Mouse (Mus musculus): ENCODE data around the gene Hoxa10. TPM values are rescaled to one million over a fixed set of nuclear protein-coding genes. Genes with fewer than 3 reads are reported as not detected.

Gene Hoxa10
- polyA plus RNA-seq, 1 experiment from 2014 or later: 0.17 TPM

- Histone ChIP-seq H3K9me3 (no peaks in the 10 kb centered on the region), H3K4me3 (no peak overlapping the region), H3K4me2 (no peak overlapping the region), H3K4me1 (peaks cover 13% of the 10 kb centered on the region), H3K27me3 (peaks cover 98% of the 10 kb centered on the region), H3K9ac (no peak overlapping the region), H3K36me3 (no peaks in the 10 kb centered on the region), H3K27ac (no peak overlapping the region)
- ATAC-seq (ENCODE audit: borderline replicate concordance, extremely low read depth, low FRiP score, low TSS enrichment): no peak
- WGBS: 5% methylated on average over 9 of the region's 9 CpGs
These were observed 21.3 kb upstream of the Hoxa10 start for GRCm38 (mm10) chr6:52261751-52262462.

GRCm38 (mm10) chr6:52260654-52261575 is 20.3 kb upstream of the Hoxa10 start, which contains the start of gene Hoxa13:
Gene Hoxa13, minus strand, starts transcription at chr6:52260880.
- H3K4me3 ChIP-seq: peak within 1 kb of the TSS; percentile 43
- WGBS: under 1% methylated on average over 24 of the region's 72 CpGs
- H3K27ac ChIP-seq: no peak within 1 kb of the TSS
- H3K27me3 ChIP-seq: peaks cover 96% of the 10 kb centered on the region
- H3K36me3 ChIP-seq: no peaks in the 10 kb centered on the region
- peak; percentile 65 for ATAC-seq (ENCODE audit: borderline replicate concordance, extremely low read depth, low FRiP score, low TSS enrichment)
- no peaks in the 10 kb centered on the region for H3K9me3 ChIP-seq
- H3K4me2 ChIP-seq: peak within 1 kb of the TSS; percentile 82
- H3K4me1 ChIP-seq: peaks cover 13% of the 10 kb centered on the region
- H3K9ac ChIP-seq: no peak within 1 kb of the TSS

- peak overlapping the region; percentile 82 for H3K4me2 ChIP-seq
- peaks cover 13% of the 10 kb centered on the region for H3K4me1 ChIP-seq
- no peaks in the 10 kb centered on the region for H3K36me3 ChIP-seq
- no peaks in the 10 kb centered on the region for H3K9me3 ChIP-seq
- under 1% methylated on average over 30 of the region's 39 CpGs for WGBS
- no peak overlapping the region for H3K27ac ChIP-seq
- peak overlapping the region; percentile 43 for H3K4me3 ChIP-seq
- peaks cover 94% of the 10 kb centered on the region for H3K27me3 ChIP-seq
- no peak for ATAC-seq (ENCODE audit: borderline replicate concordance, extremely low read depth, low FRiP score, low TSS enrichment)
- no peak overlapping the region for H3K9ac ChIP-seq
These were observed 19.2 kb upstream of the Hoxa10 start for GRCm38 (mm10) chr6:52259811-52260261.

GRCm38 (mm10) chr6:52259081-52259790 is 18.6 kb upstream of the Hoxa10 start:
- no peak overlapping the region for H3K4me3 ChIP-seq
- H3K36me3 ChIP-seq: no peaks in the 10 kb centered on the region
- 2% methylated on average over 24 of the region's 25 CpGs for WGBS
- H3K9ac ChIP-seq: no peak overlapping the region
- peaks cover 94% of the 10 kb centered on the region for H3K27me3 ChIP-seq
- H3K27ac ChIP-seq: no peak overlapping the region
- H3K4me2 ChIP-seq: no peak overlapping the region
- H3K9me3 ChIP-seq: no peaks in the 10 kb centered on the region
- peaks cover 13% of the 10 kb centered on the region for H3K4me1 ChIP-seq
- no peak for ATAC-seq (ENCODE audit: borderline replicate concordance, extremely low read depth, low FRiP score, low TSS enrichment)

GRCm38 (mm10) chr6:52256956-52257355 is 16.3 kb upstream of the Hoxa10 start:
- WGBS: under 1% methylated on average over 6 of the region's 6 CpGs
- Histone ChIP-seq H3K4me2 (no peak overlapping the region), H3K4me3 (no peak overlapping the region), H3K36me3 (no peaks in the 10 kb centered on the region), H3K9ac (no peak overlapping the region), H3K27ac (no peak overlapping the region), H3K4me1 (peaks cover 19% of the 10 kb centered on the region), H3K27me3 (peaks cover 94% of the 10 kb centered on the region), H3K9me3 (no peaks in the 10 kb centered on the region)
- ATAC-seq (ENCODE audit: borderline replicate concordance, extremely low read depth, low FRiP score, low TSS enrichment): no peak

GRCm38 (mm10) chr6:52253511-52254500 is 13.2 kb upstream of the Hoxa10 start:
- no peak overlapping the region for H3K27ac ChIP-seq
- no peak overlapping the region for H3K9ac ChIP-seq
- 1% methylated on average over 59 of the region's 59 CpGs for WGBS
- H3K4me2 ChIP-seq: 0 out of 2 replicates have a peak overlapping the region, but pooled peaks have one; percentile 2
- H3K36me3 ChIP-seq: no peaks in the 10 kb centered on the region
- H3K4me1 ChIP-seq: peaks cover 9% of the 10 kb centered on the region
- no peaks in the 10 kb centered on the region for H3K9me3 ChIP-seq
- peaks cover 94% of the 10 kb centered on the region for H3K27me3 ChIP-seq
- peak; percentile 23; the same call in 1 of the 2 replicates for ATAC-seq (ENCODE audit: borderline replicate concordance, extremely low read depth, low FRiP score, low TSS enrichment)
- H3K4me3 ChIP-seq: no peak overlapping the region

- Histone ChIP-seq H3K4me1 (peaks cover 10% of the 10 kb centered on the region), H3K4me2 (no peak overlapping the region)
- ATAC-seq (ENCODE audit: borderline replicate concordance, extremely low read depth, low FRiP score, low TSS enrichment): no peak
These were observed 12.2 kb upstream of the Hoxa10 start for GRCm38 (mm10) chr6:52252775-52253376.

GRCm38 (mm10) chr6:52252016-52252774 is 11.5 kb upstream of the Hoxa10 start:
- no peak overlapping the region for H3K4me2 ChIP-seq
- no peak overlapping the region for H3K4me3 ChIP-seq
- H3K4me1 ChIP-seq: peaks cover 10% of the 10 kb centered on the region
- WGBS: 3% methylated on average over 24 of the region's 24 CpGs
- H3K36me3 ChIP-seq: no peaks in the 10 kb centered on the region
- peaks cover 95% of the 10 kb centered on the region for H3K27me3 ChIP-seq
- no peak overlapping the region for H3K9ac ChIP-seq
- H3K27ac ChIP-seq: no peak overlapping the region
- ATAC-seq (ENCODE audit: borderline replicate concordance, extremely low read depth, low FRiP score, low TSS enrichment): no peak
- no peaks in the 10 kb centered on the region for H3K9me3 ChIP-seq

More at GRCm38 (mm10) chr6:52252775-52253376, 12.2 kb upstream of the Hoxa10 start:
- Histone ChIP-seq H3K9ac (no peak overlapping the region), H3K27ac (no peak overlapping the region), H3K27me3 (peaks cover 94% of the 10 kb centered on the region), H3K36me3 (no peaks in the 10 kb centered on the region), H3K9me3 (no peaks in the 10 kb centered on the region), H3K4me3 (no peak overlapping the region)
- 2% methylated on average over 35 of the region's 35 CpGs for WGBS

GRCm38 (mm10) chr6:52251177-52251879 is 10.7 kb upstream of the Hoxa10 start:
- Histone ChIP-seq H3K4me2 (no peak overlapping the region), H3K27ac (no peak overlapping the region), H3K27me3 (peaks cover 97% of the 10 kb centered on the region), H3K9me3 (no peaks in the 10 kb centered on the region), H3K9ac (no peak overlapping the region), H3K36me3 (no peaks in the 10 kb centered on the region), H3K4me1 (peaks cover 10% of the 10 kb centered on the region), H3K4me3 (no peak overlapping the region)
- WGBS: 7% methylated on average over 7 of the region's 7 CpGs
- ATAC-seq (ENCODE audit: borderline replicate concordance, extremely low read depth, low FRiP score, low TSS enrichment): no peak
